Comparison of ENCODE assay signal across 9 mouse cellular contexts in genomic region chr10:111336353-111336713, GRCm38 (mm10). TPM values are rescaled to one million over a fixed set of nuclear protein-coding genes. Genes with fewer than 3 reads are reported as not detected.
A peak's percentile ranks its signal among the peaks of the same experiment; 100 is the strongest.
DNase-seq lines count a peak whose midpoint lies in the region; ATAC-seq lines count a peak whose summit lies in the region.
"Had no signal": no experiment of that assay in that cellular context is flagged by ENCODE, and none has a peak within 500 bp of the region (broad histone marks: within the 10 kb centered on the region; RNA-seq: fewer than 3 reads in every experiment).

No protein-coding gene starts in this region.

- peak overlapping the region; percentile 27; the same call in 1 of the 2 replicates for H3K9ac ChIP-seq in heart, embryonic 12.5 days
- H3K9ac ChIP-seq in intestine, embryonic 14.5 days (ENCODE audit: low read length): no peak overlapping the region
- H3K9ac ChIP-seq in midbrain, embryonic 14.5 days (replicated peaks; ENCODE audit: low read length): no peak overlapping the region

- no peaks in the 10 kb centered on the region for H3K27me3 ChIP-seq in heart, embryonic 12.5 days (replicated peaks)
- no peaks in the 10 kb centered on the region for H3K27me3 ChIP-seq in intestine, embryonic 14.5 days (replicated peaks; ENCODE audit: control insufficient read depth, insufficient read depth, low read length)
- H3K27me3 ChIP-seq in midbrain, embryonic 14.5 days (ENCODE audit: control insufficient read depth, insufficient read depth, low read length): no peaks in the 10 kb centered on the region

- peaks cover 7% of the 10 kb centered on the region; the same call in 1 of the 2 replicates for H3K4me1 ChIP-seq in heart, embryonic 12.5 days (replicated peaks)
- H3K4me1 ChIP-seq in intestine, embryonic 14.5 days (replicated peaks; ENCODE audit: control insufficient read depth, insufficient read depth, low read length): 0 out of 2 replicates have a peak, but pooled peaks cover 3% of the 10 kb centered on the region
- no peaks in the 10 kb centered on the region for H3K4me1 ChIP-seq in midbrain, embryonic 14.5 days (ENCODE audit: control insufficient read depth, insufficient read depth, low read length)

- DNase-seq in heart, adult 9 months (ENCODE audit: low spot score in 2 of 2): no peak
- peak; percentile 47 for DNase-seq in embryo, embryonic 9.5 days (ENCODE audit: extremely low spot score)
- DNase-seq in intestine, embryonic 14.5 days (ENCODE audit: low spot score): peak; percentile 62
- DNase-seq in midbrain, embryonic 14.5 days: peak; percentile 14
- DNase-seq in gastrocnemius, adult 18-20 months (ENCODE audit: low spot score): no peak
- no peak for DNase-seq in thymus, postnatal 25 days
- DNase-seq in gastrocnemius, postnatal 14 days: no peak
- DNase-seq: gastrocnemius, postnatal 25 days had no signal

- no peak for ATAC-seq in heart, embryonic 12.5 days (ENCODE audit: insufficient number of reproducible peaks, low FRiP score)
- ATAC-seq in intestine, embryonic 14.5 days (replicated peaks; ENCODE audit: low FRiP score, low TSS enrichment, low read depth): no peak
- ATAC-seq in midbrain, embryonic 14.5 days (ENCODE audit: low FRiP score, low TSS enrichment): no peak; the same call in 1 of the 2 replicates

- intact Hi-C loops in gastrocnemius, postnatal 14 days (cut with DNase I; ENCODE audit: low total_unique reads): no loop called here

- H3K4me3 ChIP-seq in heart, embryonic 12.5 days: peak overlapping the region; percentile 26; the same call in 1 of the 2 replicates
- H3K4me3 ChIP-seq in intestine, embryonic 14.5 days (ENCODE audit: low read depth, low read length): 0 out of 2 replicates have a peak overlapping the region, but pooled peaks have one; percentile 11
- no peak overlapping the region for H3K4me3 ChIP-seq in midbrain, embryonic 14.5 days (replicated peaks; ENCODE audit: low read depth, low read length)

- 14% methylated on average over 10 of the region's 10 CpGs for WGBS in heart, embryonic 12.5 days
- 18% methylated on average over 10 of the region's 10 CpGs for WGBS in intestine, embryonic 14.5 days
- 30% methylated on average over 10 of the region's 10 CpGs for WGBS in midbrain, embryonic 14.5 days

- no peaks in the 10 kb centered on the region for H3K36me3 ChIP-seq in heart, embryonic 12.5 days
- no peaks in the 10 kb centered on the region for H3K36me3 ChIP-seq in intestine, embryonic 14.5 days (ENCODE audit: control insufficient read depth, insufficient read depth, low read length)
- H3K36me3 ChIP-seq in midbrain, embryonic 14.5 days (ENCODE audit: control insufficient read depth, insufficient read depth, low read length): no peaks in the 10 kb centered on the region

- H3K27ac ChIP-seq in heart, embryonic 12.5 days (ENCODE audit: poor library complexity, severe bottlenecking): no peak overlapping the region
- H3K27ac ChIP-seq in intestine, embryonic 14.5 days (ENCODE audit: low read depth): no peak overlapping the region
- H3K27ac ChIP-seq in midbrain, embryonic 14.5 days (replicated peaks; ENCODE audit: low read depth, low read length): no peak overlapping the region

- peak overlapping the region; percentile 65 for H3K4me2 ChIP-seq in heart, embryonic 12.5 days
- H3K4me2 ChIP-seq in intestine, embryonic 14.5 days (ENCODE audit: low read length): peak overlapping the region; percentile 47
- peak overlapping the region; percentile 28 for H3K4me2 ChIP-seq in midbrain, embryonic 14.5 days (ENCODE audit: low read length)

- H3K9me3 ChIP-seq in heart, embryonic 12.5 days (replicated peaks): no peaks in the 10 kb centered on the region
- H3K9me3 ChIP-seq in intestine, embryonic 14.5 days (ENCODE audit: control insufficient read depth, low read length): no peaks in the 10 kb centered on the region
- H3K9me3 ChIP-seq in midbrain, embryonic 14.5 days (ENCODE audit: control insufficient read depth, low read length): no peaks in the 10 kb centered on the region

RNA-seq across cellular contexts. Expression of gene Bbs10, which starts 37.9 kb away (rescaled TPM):
- 3.6 and 4.7 TPM in 2 replicates for polyA plus RNA-seq in heart, embryonic 12.5 days (2016; fragmentation: Nextera tagmentation; extraction: Ambion mirVana)
- polyA plus RNA-seq in intestine, embryonic 14.5 days (2014; fragmentation: Nextera tagmentation; extraction: Ambion mirVana): 4.6 and 6.2 TPM in 2 replicates
- 5.8 and 6.6 TPM in 2 replicates for polyA plus RNA-seq in midbrain, embryonic 14.5 days (2014; fragmentation: Nextera tagmentation; extraction: Ambion mirVana)
- 1 to 10 TPM; 1.4 to 1.6 TPM for total RNA-seq in gastrocnemius, adult 18-20 months (2021)
- 1 to 10 TPM; 1.7 to 2.0 TPM for total RNA-seq in gastrocnemius, postnatal 14 days (2021)

Comparison
In these comparisons a context has a peak if more than half of its experiments do, and no peak if none do; other contexts are left out.
1. DNase-seq: peak in embryo, embryonic 9.5 days (single experiment), intestine, embryonic 14.5 days (single experiment) and midbrain, embryonic 14.5 days (single experiment); none in heart, adult 9 months (0 of 2), gastrocnemius, adult 18-20 months (single experiment), thymus, postnatal 25 days (single experiment) and gastrocnemius, postnatal 14 days (single experiment).
2. Peak in every context shown above with its lines, with median percentiles within 50 percentile points of each other: H3K4me2 ChIP-seq.